Mouse (Mus musculus) heart, embryonic 12.5 days (tissue): ENCODE measurements around the gene Zfp654. TPM values are rescaled to one million over a fixed set of nuclear protein-coding genes. Genes with fewer than 3 reads are reported as not detected.
"Not testable (repeated sequence)": the region's sequence is repeated elsewhere in the genome, so short reads cannot be mapped to it uniquely, and the experiment has no call there.

Experiments used
- ATAC-seq: fragments of 200-750 bp; cut with Nextera tagmentation; 2 replicates; pipeline ENCODE4 v1.8.0; 2017; ENCODE audit warnings: moderate TSS enrichment, moderate library complexity; ENCODE audit not compliant: insufficient number of reproducible peaks, low FRiP score
- H3K27ac ChIP-seq: fragments of 300-500 bp; sonication (generic); 2 replicates; pipeline ENCODE4 v1.5.1; 2016; ENCODE audit warnings: mild to moderate bottlenecking, moderate library complexity; ENCODE audit not compliant: poor library complexity, severe bottlenecking
- H3K27me3 ChIP-seq: fragments of 300-500 bp; sonication (generic); replicated peaks from 2 replicates; pipeline ENCODE4 v1.6.1; 2016; ENCODE audit warnings: mild to moderate bottlenecking, moderate library complexity
- H3K36me3 ChIP-seq: fragments of 300-500 bp; sonication (generic); 2 replicates; pipeline ENCODE4 v1.6.1; 2016; ENCODE audit warnings: mild to moderate bottlenecking, moderate library complexity
- H3K4me1 ChIP-seq: fragments of 300-500 bp; sonication (generic); replicated peaks from 2 replicates; pipeline ENCODE4 v1.6.1; 2016; ENCODE audit warnings: mild to moderate bottlenecking
- H3K4me2 ChIP-seq: fragments of 300-500 bp; sonication (generic); 2 replicates; pipeline ENCODE4 v1.6.1; 2016; ENCODE audit warnings: mild to moderate bottlenecking, moderate library complexity
- H3K4me3 ChIP-seq: fragments of 300-500 bp; sonication (generic); 2 replicates; pipeline ENCODE4 v1.5.1; 2016; ENCODE audit warnings: mild to moderate bottlenecking
- H3K9ac ChIP-seq: fragments of 300-500 bp; sonication (generic); 2 replicates; pipeline ENCODE4 v1.6.1; 2016; ENCODE audit warnings: mild to moderate bottlenecking, moderate library complexity
- H3K9me3 ChIP-seq: fragments of 300-500 bp; sonication (generic); replicated peaks from 2 replicates; pipeline ENCODE4 v1.6.1; 2016; ENCODE audit warnings: mild to moderate bottlenecking, moderate library complexity
- WGBS: fragments of 180-500 bp; shearing (Covaris S2); methylation state at CpG from one replicate; pipeline ENCODE4 v1.1.7; 2016; 5-methylcytosine and 5-hydroxymethylcytosine counted together
- polyA plus RNA-seq: library from polyadenylated mRNA; unstranded; fragments of >200 nt; fragmentation: Nextera tagmentation; extraction: Ambion mirVana; gene quantifications from 2 replicates; pipeline ENCODE4 v1.2.1, GENCODE M21; 2016

Gene Zfp654
- polyA plus RNA-seq, 1 experiment from 2014 or later: 10.0 TPM

- Histone ChIP-seq H3K4me2 (no peak overlapping the region), H3K27ac (no peak overlapping the region), H3K9me3 (no peaks in the 10 kb centered on the region), H3K27me3 (no peaks in the 10 kb centered on the region), H3K36me3 (no peaks in the 10 kb centered on the region), H3K9ac (no peak overlapping the region), H3K4me3 (no peak overlapping the region), H3K4me1 (no peaks in the 10 kb centered on the region)
- WGBS: 81% methylated on average over 3 of the region's 3 CpGs
- ATAC-seq: no peak
Observed at GRCm38 (mm10) chr16:64877314-64877713, 25.9 kb upstream of the Zfp654 start.

GRCm38 (mm10) chr16:64876631-64877265, 25.3 kb upstream of the Zfp654 start:
- H3K4me2 ChIP-seq: no peak overlapping the region
- H3K27me3 ChIP-seq: no peaks in the 10 kb centered on the region
- no peak overlapping the region for H3K27ac ChIP-seq
- no peaks in the 10 kb centered on the region for H3K36me3 ChIP-seq
- no peak for ATAC-seq
- H3K4me1 ChIP-seq: no peaks in the 10 kb centered on the region
- no peak overlapping the region for H3K9ac ChIP-seq
- no peaks in the 10 kb centered on the region for H3K9me3 ChIP-seq
- no peak overlapping the region for H3K4me3 ChIP-seq
- WGBS: 72% methylated on average over 4 of the region's 4 CpGs

- Histone ChIP-seq H3K9me3 (no peaks in the 10 kb centered on the region), H3K4me1 (no peaks in the 10 kb centered on the region), H3K9ac (no peak overlapping the region), H3K27ac (no peak overlapping the region), H3K27me3 (no peaks in the 10 kb centered on the region), H3K36me3 (no peaks in the 10 kb centered on the region), H3K4me3 (no peak overlapping the region), H3K4me2 (no peak overlapping the region)
- ATAC-seq: no peak
- WGBS: 79% methylated on average over 1 of the region's 1 CpGs
Observed at GRCm38 (mm10) chr16:64875822-64876221, 24.4 kb upstream of the Zfp654 start.

- Histone ChIP-seq H3K27me3 (no peaks in the 10 kb centered on the region), H3K4me1 (no peaks in the 10 kb centered on the region), H3K4me3 (no peak overlapping the region), H3K9me3 (no peaks in the 10 kb centered on the region), H3K36me3 (no peaks in the 10 kb centered on the region), H3K27ac (no peak overlapping the region), H3K4me2 (no peak overlapping the region), H3K9ac (no peak overlapping the region)
- 94% methylated on average over 10 of the region's 10 CpGs for WGBS
- no peak for ATAC-seq
Observed at GRCm38 (mm10) chr16:64875384-64875783, 23.9 kb upstream of the Zfp654 start.

GRCm38 (mm10) chr16:64873416-64874305, 22.2 kb upstream of the Zfp654 start:
- H3K4me1 ChIP-seq: no peaks in the 10 kb centered on the region
- H3K36me3 ChIP-seq: no peaks in the 10 kb centered on the region
- no peaks in the 10 kb centered on the region for H3K27me3 ChIP-seq
- peak overlapping the region; percentile 77 for H3K9ac ChIP-seq
- WGBS: 4% methylated on average over 29 of the region's 29 CpGs
- peak overlapping the region; percentile 84 for H3K27ac ChIP-seq
- H3K9me3 ChIP-seq: no peaks in the 10 kb centered on the region
- peak overlapping the region; percentile 58 for H3K4me2 ChIP-seq
- peak; percentile 95 for ATAC-seq
- H3K4me3 ChIP-seq: peak overlapping the region; percentile 73

GRCm38 (mm10) chr16:64872841-64873240, 21.4 kb upstream of the Zfp654 start:
- Histone ChIP-seq H3K9me3 (no peaks in the 10 kb centered on the region), H3K4me1 (no peaks in the 10 kb centered on the region), H3K27me3 (no peaks in the 10 kb centered on the region), H3K36me3 (no peaks in the 10 kb centered on the region), H3K27ac (no peak overlapping the region), H3K4me2 (peak overlapping the region; percentile 62), H3K4me3 (peak overlapping the region; percentile 41), H3K9ac (no peak overlapping the region)
- WGBS: 7% methylated on average over 7 of the region's 7 CpGs
- no peak for ATAC-seq

- ATAC-seq: 0 out of 2 replicates have a peak, but pooled peaks have one; percentile 41
- Histone ChIP-seq H3K36me3 (no peaks in the 10 kb centered on the region), H3K27ac (no peak overlapping the region), H3K27me3 (no peaks in the 10 kb centered on the region), H3K9me3 (no peaks in the 10 kb centered on the region), H3K9ac (no peak overlapping the region), H3K4me2 (peak overlapping the region; percentile 62; the same call in 1 of the 2 replicates), H3K4me3 (no peak overlapping the region), H3K4me1 (no peaks in the 10 kb centered on the region)
- 35% methylated on average over 3 of the region's 3 CpGs for WGBS
Observed at GRCm38 (mm10) chr16:64872296-64872695, 20.8 kb upstream of the Zfp654 start.

GRCm38 (mm10) chr16:64869621-64870020, 18.2 kb upstream of the Zfp654 start:
- Histone ChIP-seq H3K4me1 (no peaks in the 10 kb centered on the region), H3K27me3 (no peaks in the 10 kb centered on the region), H3K4me2 (no peak overlapping the region), H3K9ac (no peak overlapping the region), H3K9me3 (no peaks in the 10 kb centered on the region), H3K27ac (no peak overlapping the region), H3K4me3 (no peak overlapping the region), H3K36me3 (no peaks in the 10 kb centered on the region)
- no peak for ATAC-seq
- 72% methylated on average over 2 of the region's 2 CpGs for WGBS

GRCm38 (mm10) chr16:64868613-64869012, 17.2 kb upstream of the Zfp654 start:
- Histone ChIP-seq H3K4me1 (no peaks in the 10 kb centered on the region), H3K27me3 (no peaks in the 10 kb centered on the region), H3K27ac (no peak overlapping the region), H3K4me3 (no peak overlapping the region), H3K9ac (no peak overlapping the region), H3K4me2 (no peak overlapping the region), H3K36me3 (no peaks in the 10 kb centered on the region), H3K9me3 (no peaks in the 10 kb centered on the region)
- WGBS: 54% methylated on average over 6 of the region's 6 CpGs
- ATAC-seq: no peak

GRCm38 (mm10) chr16:64865841-64866240, 14.4 kb upstream of the Zfp654 start:
- not testable (repeated sequence) for H3K27me3 ChIP-seq, H3K36me3 ChIP-seq, H3K9ac ChIP-seq, H3K27ac ChIP-seq, ATAC-seq, H3K4me3 ChIP-seq, H3K4me1 ChIP-seq, H3K4me2 ChIP-seq, H3K9me3 ChIP-seq
- 90% methylated on average over 8 of the region's 8 CpGs for WGBS

- H3K9me3 ChIP-seq: no peaks in the 10 kb centered on the region
- peaks cover 10% of the 10 kb centered on the region; the same call in 1 of the 2 replicates for H3K4me1 ChIP-seq
- H3K9ac ChIP-seq: no peak overlapping the region
- H3K27ac ChIP-seq: no peak overlapping the region
- no peaks in the 10 kb centered on the region for H3K27me3 ChIP-seq
- peaks cover 23% of the 10 kb centered on the region for H3K36me3 ChIP-seq
- no peak for ATAC-seq
- H3K4me2 ChIP-seq: no peak overlapping the region
- H3K4me3 ChIP-seq: no peak overlapping the region
- WGBS: 87% methylated on average over 3 of the region's 3 CpGs
Observed at GRCm38 (mm10) chr16:64856946-64857345, 5.5 kb upstream of the Zfp654 start.
